Mouse (Mus musculus) hindbrain, embryonic 10.5 days (tissue): ENCODE results near the gene Ddc. TPM values are rescaled to one million over a fixed set of nuclear protein-coding genes. Genes with fewer than 3 reads are reported as not detected.

Experiments
- DNase-seq: peaks from one replicate; pipeline ENCODE4 v3.0.0-alpha.2; 2017; ENCODE audit warnings: low spot score
- H3K27ac ChIP-seq: fragments of 300-500 bp; sonication (generic); 2 replicates; pipeline ENCODE4 v1.5.1; 2016; ENCODE audit warnings: mild to moderate bottlenecking, moderate library complexity
- H3K27me3 ChIP-seq: fragments of 300-500 bp; sonication (generic); 2 replicates; pipeline ENCODE4 v1.6.1; 2016; ENCODE audit warnings: mild to moderate bottlenecking; ENCODE audit not compliant: poor library complexity, insufficient read depth, severe bottlenecking
- H3K36me3 ChIP-seq: fragments of 300-500 bp; sonication (generic); 2 replicates; pipeline ENCODE4 v1.6.1; 2016; ENCODE audit warnings: mild to moderate bottlenecking, moderate library complexity
- H3K4me1 ChIP-seq: fragments of 300-500 bp; sonication (generic); replicated peaks from 2 replicates; pipeline ENCODE4 v1.6.1; 2016; ENCODE audit warnings: mild to moderate bottlenecking
- H3K4me3 ChIP-seq: fragments of 300-500 bp; sonication (generic); 2 replicates; pipeline ENCODE4 v1.5.1; 2016; ENCODE audit warnings: mild to moderate bottlenecking, moderate library complexity
- H3K9me3 ChIP-seq: fragments of 300-500 bp; sonication (generic); 2 replicates; pipeline ENCODE4 v1.6.1; 2016; ENCODE audit warnings: mild to moderate bottlenecking, moderate library complexity
- WGBS: fragments of 180-500 bp; shearing (Covaris S2); methylation state at CpG from one replicate; pipeline ENCODE4 v1.1.7; 2016; 5-methylcytosine and 5-hydroxymethylcytosine counted together
- polyA plus RNA-seq: library from polyadenylated mRNA; unstranded; fragments of >200 nt; fragmentation: Nextera tagmentation; extraction: Ambion mirVana; gene quantifications from 2 replicates; pipeline ENCODE4 v1.2.1, GENCODE M21; 2016

Gene Ddc
- polyA plus RNA-seq, 1 experiment from 2014 or later, result 10.2 TPM

DNA sequence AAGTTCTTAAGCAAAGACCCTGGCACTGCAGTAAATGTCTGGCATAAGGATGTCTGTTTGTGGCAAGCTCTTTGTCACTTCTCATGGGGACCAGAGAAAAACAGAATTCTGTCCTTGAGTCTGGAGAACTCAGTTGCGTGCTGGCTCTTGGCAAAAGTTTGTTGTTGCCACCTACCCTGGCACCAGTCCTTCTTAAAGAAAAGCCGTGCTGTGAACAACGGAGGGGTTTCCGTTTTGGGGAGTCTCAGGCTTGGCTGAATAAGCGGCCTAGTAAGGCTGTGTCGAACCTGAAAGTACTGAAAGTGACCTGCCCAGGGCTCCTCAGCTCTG, 65.2 kb downstream of the Ddc start:
- H3K27me3 ChIP-seq, result no peaks in the 10 kb centered on the region
- 29% methylated on average over 6 of the region's 6 CpGs for WGBS
- no peak for DNase-seq
- peak overlapping the region; percentile 88 for H3K27ac ChIP-seq
- H3K4me1 ChIP-seq, result peaks cover 88% of the 10 kb centered on the region
- no peaks in the 10 kb centered on the region for H3K36me3 ChIP-seq
- H3K4me3 ChIP-seq, result no peak overlapping the region
- no peaks in the 10 kb centered on the region for H3K9me3 ChIP-seq

DNA sequence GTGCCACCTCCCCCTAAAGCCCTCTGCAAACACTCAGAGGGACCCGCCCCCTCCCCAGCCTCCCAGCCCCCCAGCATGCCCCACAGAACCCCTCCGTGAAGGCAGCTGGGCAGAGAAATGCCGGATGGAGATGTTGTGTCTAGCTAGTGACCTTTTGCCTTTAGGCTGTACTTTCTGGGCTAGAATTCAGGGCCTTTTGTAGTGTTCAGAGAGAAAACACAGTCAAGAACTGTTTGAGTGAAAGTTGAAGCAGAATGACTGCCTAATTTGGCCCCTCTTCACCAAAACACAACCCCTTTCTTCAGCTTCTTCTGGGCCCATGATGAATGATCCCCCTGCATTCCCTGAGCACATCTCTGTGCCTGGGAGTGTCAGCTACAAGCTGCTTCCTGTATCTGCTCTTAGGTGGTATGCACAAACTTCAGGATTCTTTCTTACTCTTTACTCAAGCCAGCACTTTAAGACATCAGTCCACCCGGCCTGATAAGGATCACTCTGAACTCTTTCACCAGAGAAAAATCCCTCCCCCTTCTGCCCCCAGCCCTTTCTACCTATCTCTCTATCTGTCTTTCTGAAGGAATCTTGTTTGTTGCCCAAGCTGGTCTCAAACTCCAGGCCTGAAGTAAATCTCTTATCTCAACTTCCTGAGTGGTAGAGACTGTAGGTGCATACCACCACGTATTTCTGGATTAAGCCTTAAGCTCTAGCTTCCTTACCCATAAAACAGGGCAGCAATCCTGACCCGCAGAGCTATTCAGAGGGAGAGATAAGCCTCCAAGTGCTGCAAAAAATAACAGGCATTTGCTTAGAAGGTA, 65.8 kb downstream of the Ddc start:
- DNase-seq, result peak; percentile 65
- H3K27me3 ChIP-seq, result no peaks in the 10 kb centered on the region
- no peaks in the 10 kb centered on the region for H3K9me3 ChIP-seq
- H3K4me3 ChIP-seq, result no peak overlapping the region
- peaks cover 87% of the 10 kb centered on the region for H3K4me1 ChIP-seq
- H3K36me3 ChIP-seq, result no peaks in the 10 kb centered on the region
- H3K27ac ChIP-seq, result peak overlapping the region; percentile 88
- WGBS, result 7% methylated on average over 6 of the region's 6 CpGs

DNA sequence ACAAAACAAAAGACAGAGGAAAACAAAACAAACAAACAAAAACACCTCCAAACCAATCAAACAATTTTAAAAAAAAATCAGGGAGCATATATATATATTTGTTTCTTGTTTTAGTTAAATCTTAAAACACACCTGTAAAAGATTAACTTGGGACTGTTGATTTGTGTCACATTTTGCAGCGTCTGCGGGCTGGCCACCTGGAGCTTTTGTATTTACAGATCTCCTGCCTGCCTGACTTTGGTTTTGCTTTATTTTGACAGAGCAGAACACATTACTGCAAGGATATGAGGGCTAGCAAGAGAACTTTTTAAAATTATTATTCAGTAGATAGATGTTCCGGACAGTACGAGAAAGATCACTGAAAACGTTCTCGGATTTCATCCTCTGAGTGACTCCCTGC, 66.4 kb downstream of the Ddc start:
- H3K27ac ChIP-seq, result peak overlapping the region; percentile 88
- WGBS, result 10% methylated on average over 6 of the region's 6 CpGs
- H3K36me3 ChIP-seq, result no peaks in the 10 kb centered on the region
- no peak for DNase-seq
- peaks cover 85% of the 10 kb centered on the region for H3K4me1 ChIP-seq
- no peaks in the 10 kb centered on the region for H3K9me3 ChIP-seq
- H3K4me3 ChIP-seq, result no peak overlapping the region
- no peaks in the 10 kb centered on the region for H3K27me3 ChIP-seq

DNA sequence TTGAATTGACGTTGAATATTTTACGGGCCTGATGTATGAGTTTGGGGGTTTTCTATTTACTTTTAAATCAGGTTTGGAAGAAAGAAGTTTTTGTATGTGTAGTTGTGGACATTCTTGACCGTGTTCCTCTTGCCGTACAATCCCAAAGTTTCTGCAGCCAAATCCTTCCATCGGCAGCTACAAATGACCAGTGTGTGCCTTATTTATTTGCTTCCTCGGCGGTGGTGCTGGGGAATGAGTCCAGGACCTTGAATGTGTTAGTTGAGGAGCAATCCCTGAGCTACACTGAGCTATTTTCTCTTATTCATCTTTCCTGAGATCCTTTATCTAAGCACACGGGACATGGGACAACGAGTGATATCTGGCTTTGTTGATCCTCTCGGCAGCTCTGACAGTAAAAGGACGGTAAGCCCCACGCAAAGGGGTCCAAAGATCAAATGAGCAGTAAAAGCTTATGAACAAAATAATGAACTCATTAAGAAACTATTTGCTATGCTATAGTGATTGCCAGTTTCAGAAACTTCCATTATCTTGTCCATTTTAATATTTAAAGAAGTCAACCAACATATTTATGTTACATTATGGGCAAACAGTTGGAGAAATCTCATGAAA, 67.0 kb downstream of the Ddc start:
- Histone ChIP-seq H3K27me3 (no peaks in the 10 kb centered on the region), H3K27ac (peak overlapping the region; percentile 88), H3K9me3 (no peaks in the 10 kb centered on the region), H3K4me3 (no peak overlapping the region), H3K4me1 (peaks cover 81% of the 10 kb centered on the region), H3K36me3 (no peaks in the 10 kb centered on the region)
- 38% methylated on average over 12 of the region's 12 CpGs for WGBS
- no peak for DNase-seq

DNA sequence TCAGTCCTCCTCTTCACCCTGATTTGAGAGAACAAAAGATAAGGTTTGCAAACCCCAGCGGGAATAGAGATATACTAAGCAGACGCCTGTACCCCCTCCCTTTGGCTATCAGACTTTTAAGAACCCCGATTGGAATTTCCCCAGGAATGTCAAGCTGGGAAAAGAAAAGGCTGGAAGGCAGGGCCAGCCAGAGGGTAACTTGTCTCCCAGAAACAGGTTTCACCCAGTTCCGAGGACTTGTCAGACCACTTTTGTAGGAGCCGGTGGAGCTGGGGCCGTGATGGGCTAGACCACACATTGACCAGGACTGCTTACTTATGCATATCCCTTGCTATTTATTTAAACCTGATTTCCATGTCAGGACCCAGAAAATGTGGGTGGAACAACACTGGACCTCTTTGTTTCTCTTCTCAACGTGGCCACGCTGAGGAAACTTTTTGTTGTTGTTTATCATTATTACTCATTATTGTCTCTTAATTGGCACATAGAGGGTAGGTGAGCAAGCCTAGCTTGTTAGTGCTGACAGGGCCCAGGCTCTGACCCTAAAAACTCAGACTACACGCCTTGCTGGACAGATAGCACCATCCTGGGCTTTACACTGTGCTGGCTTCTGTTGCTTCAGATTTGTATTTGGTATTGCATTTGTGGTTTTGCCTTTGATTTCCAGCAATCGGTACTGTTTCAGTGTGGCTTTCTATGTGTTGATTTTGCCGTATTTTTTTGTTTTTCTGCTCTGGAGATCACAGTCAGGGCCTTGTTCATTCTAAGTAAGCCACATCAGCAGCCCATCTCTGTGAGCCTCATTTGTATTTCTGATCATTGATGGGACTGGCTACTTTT, 68.6 kb downstream of the Ddc start:
- Histone ChIP-seq H3K36me3 (no peaks in the 10 kb centered on the region), H3K4me3 (0 out of 2 replicates have a peak overlapping the region, but pooled peaks have one; percentile 9), H3K27ac (peak overlapping the region; percentile 88), H3K4me1 (peaks cover 88% of the 10 kb centered on the region), H3K27me3 (no peaks in the 10 kb centered on the region), H3K9me3 (no peaks in the 10 kb centered on the region)
- WGBS, result 18% methylated on average over 11 of the region's 11 CpGs
- peak; percentile 41 for DNase-seq

DNA sequence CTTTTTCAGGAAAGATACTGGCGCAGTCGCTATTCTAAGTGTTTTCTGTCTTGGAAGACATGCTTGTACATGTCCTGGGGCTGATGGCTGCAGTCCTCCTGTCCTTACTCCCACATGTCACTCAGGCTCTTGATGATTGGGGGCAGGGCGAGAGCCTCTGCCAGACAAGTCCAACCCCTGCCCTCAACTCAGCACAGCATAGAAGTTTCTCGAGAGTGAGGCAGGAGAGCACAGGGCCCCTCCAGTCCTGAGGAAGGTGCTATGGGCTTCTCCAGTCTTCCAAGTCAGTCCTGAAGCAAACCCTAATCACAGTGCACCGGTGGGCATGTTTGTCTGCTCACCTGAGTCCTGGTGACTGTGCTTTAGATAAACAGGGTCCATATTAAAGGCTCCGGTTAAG, 69.2 kb downstream of the Ddc start:
- 17% methylated on average over 6 of the region's 6 CpGs for WGBS
- Histone ChIP-seq H3K27me3 (no peaks in the 10 kb centered on the region), H3K27ac (peak overlapping the region; percentile 88), H3K4me1 (peaks cover 93% of the 10 kb centered on the region), H3K9me3 (no peaks in the 10 kb centered on the region), H3K4me3 (0 out of 2 replicates have a peak overlapping the region, but pooled peaks have one; percentile 9), H3K36me3 (no peaks in the 10 kb centered on the region)
- DNase-seq, result peak; percentile 55

DNA sequence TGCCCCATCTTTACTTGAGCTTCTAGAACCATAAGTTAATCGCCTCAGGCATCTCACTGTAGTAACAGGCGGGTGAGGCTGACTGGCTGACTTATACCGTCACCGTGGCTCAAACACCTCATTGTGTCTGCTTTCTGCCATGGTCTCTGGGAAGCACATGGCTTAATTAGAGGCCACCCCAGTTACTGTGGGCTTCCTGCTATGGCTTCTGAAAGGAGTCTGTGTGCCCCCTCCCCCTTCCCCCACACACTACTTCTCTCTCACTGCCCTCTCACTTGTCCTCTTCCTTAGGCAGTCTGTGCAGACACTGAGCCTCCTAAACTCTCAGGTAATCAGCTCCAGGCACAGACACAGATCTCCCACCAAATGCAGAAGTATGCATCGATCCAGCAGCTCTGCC, 69.7 kb downstream of the Ddc start:
- no peaks in the 10 kb centered on the region for H3K36me3 ChIP-seq
- WGBS, result 21% methylated on average over 5 of the region's 5 CpGs
- H3K4me1 ChIP-seq, result peaks cover 93% of the 10 kb centered on the region
- no peaks in the 10 kb centered on the region for H3K27me3 ChIP-seq
- H3K27ac ChIP-seq, result peak overlapping the region; percentile 88
- peak; percentile 70 for DNase-seq
- no peaks in the 10 kb centered on the region for H3K9me3 ChIP-seq
- no peak overlapping the region for H3K4me3 ChIP-seq

DNA sequence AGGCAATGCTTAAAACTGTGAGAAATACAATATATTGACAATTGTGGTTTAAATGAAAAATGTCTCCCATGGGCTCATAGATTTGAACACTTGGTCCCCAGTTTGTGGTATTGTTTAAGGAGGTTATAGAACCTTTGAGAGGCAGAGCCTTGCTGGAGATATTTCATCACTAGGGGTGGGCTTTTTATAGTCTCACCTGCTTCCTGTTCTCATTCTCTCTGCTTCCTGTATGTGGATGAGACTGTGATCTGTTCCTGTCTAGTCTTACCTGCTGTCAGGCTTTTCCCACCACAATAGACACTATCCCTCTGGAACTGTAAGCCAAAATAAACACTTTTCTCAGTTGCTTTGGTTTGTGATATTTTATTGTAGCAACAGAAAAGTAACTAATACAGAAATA, 71.5 kb downstream of the Ddc start:
- peak overlapping the region; percentile 94; the same call in 1 of the 2 replicates for H3K27ac ChIP-seq
- H3K27me3 ChIP-seq, result no peaks in the 10 kb centered on the region
- peaks cover 92% of the 10 kb centered on the region for H3K4me1 ChIP-seq
- DNase-seq, result no peak
- no peaks in the 10 kb centered on the region for H3K36me3 ChIP-seq
- H3K9me3 ChIP-seq, result no peaks in the 10 kb centered on the region
- H3K4me3 ChIP-seq, result no peak overlapping the region

DNA sequence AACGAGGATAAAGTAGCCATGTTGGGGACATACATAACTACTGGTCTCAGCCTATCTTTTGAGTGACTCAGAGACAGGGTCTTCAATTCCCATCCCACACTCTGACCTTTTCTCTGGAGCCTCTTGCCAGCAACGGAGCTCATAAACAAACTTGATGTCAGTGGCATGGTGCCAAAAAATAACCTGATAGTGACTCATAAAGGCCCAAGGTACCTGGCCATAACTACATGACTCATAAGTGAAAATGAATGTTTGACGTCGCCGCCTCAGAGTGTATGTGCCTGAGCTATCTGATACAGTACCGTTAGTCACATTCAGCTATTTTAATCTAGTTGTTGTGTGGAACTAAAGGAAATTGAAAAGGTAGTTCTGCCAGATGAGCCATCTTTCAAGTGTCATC, 72.3 kb downstream of the Ddc start:
- Histone ChIP-seq H3K4me1 (peaks cover 90% of the 10 kb centered on the region), H3K36me3 (no peaks in the 10 kb centered on the region), H3K9me3 (no peaks in the 10 kb centered on the region), H3K27ac (peak overlapping the region; percentile 94), H3K27me3 (no peaks in the 10 kb centered on the region), H3K4me3 (no peak overlapping the region)
- WGBS, result 84% methylated on average over 6 of the region's 6 CpGs
- DNase-seq, result no peak

DNA sequence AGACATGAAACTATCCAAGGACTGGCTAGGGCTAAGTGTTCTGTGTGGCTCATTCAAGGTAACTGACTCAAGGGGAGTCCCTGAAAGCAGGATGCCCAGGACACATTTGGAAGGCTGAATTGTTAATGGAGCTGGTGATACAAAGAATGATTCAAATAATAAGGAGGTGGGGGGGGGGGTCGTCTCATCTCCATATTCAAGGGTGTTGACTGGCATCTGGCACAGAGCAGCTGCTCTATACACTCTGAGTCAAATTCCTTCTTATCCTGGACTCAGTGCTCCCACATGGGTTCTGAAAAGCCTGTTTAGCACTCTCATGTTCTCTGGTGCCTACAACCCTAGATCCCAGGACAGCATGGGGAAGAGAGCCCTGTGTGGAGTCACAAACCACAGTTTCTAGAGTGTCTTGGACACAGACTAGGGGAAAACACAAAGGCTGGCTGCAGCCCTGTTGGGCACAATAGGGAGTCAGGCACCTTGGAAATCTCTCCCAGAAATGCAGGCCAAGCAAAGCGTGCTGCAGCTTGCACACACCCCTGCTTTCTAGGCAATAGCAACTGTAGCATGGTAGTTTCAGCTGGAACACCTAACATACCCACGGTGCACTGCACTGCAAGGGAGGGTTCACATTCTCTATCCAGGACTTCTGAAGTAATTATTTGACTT, 72.8 kb downstream of the Ddc start:
- H3K4me1 ChIP-seq, result peaks cover 89% of the 10 kb centered on the region
- 44% methylated on average over 3 of the region's 3 CpGs for WGBS
- DNase-seq, result peak; percentile 56
- no peaks in the 10 kb centered on the region for H3K36me3 ChIP-seq
- H3K27me3 ChIP-seq, result no peaks in the 10 kb centered on the region
- peak overlapping the region; percentile 94 for H3K27ac ChIP-seq
- 0 out of 2 replicates have a peak overlapping the region, but pooled peaks have one; percentile 13 for H3K4me3 ChIP-seq
- no peaks in the 10 kb centered on the region for H3K9me3 ChIP-seq

DNA sequence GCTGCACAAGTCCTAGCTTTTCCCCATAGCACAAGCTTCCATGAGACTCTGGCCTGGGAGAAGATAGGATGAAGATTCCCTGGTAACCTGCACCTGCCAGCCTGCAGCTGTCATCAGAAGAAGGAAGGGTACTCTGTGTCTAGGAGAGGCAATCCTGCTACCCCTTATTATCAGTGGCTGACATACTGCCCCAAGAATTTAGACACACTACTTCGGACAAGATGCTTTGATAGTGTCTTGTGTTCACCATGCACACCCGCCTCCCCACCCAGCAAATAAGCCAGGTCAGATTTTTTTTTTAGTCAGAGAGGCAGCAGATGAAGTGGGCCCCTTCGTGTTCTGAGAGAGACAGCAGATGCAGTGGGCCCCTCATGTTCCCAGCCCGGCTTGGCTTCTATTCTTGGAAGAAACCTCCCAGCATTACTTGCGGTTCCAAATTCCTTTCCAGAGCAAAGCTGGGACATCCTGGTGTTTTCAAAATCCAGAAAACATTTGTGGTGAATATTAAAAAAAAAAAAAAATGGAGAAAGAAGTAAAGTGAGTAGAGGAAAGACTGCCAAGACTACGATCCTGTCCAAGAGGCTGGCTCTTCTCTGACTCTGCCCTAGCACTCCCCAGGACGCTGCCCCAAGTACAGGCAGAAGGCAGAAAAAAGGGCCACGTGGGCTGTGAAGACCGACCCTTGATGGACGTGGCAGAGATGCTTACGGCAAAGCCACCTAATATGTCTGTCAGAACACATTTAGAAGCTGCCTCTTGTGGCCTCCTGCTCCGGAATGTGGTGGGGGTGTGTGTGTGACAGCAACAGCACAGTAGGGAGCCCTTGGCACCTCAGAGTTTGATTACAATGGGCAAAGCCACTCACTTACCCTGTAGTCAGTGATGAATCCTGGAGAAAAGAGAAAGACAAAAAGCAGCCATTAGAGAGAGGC, 73.7 kb downstream of the Ddc start:
- peak overlapping the region; percentile 94 for H3K27ac ChIP-seq
- H3K9me3 ChIP-seq, result no peaks in the 10 kb centered on the region
- no peaks in the 10 kb centered on the region for H3K27me3 ChIP-seq
- H3K4me3 ChIP-seq, result 0 out of 2 replicates have a peak overlapping the region, but pooled peaks have one; percentile 13
- peaks cover 80% of the 10 kb centered on the region for H3K4me1 ChIP-seq
- 15% methylated on average over 12 of the region's 12 CpGs for WGBS
- peak; percentile 64 for DNase-seq
- no peaks in the 10 kb centered on the region for H3K36me3 ChIP-seq
